Mouse (Mus musculus) CH12.LX (cell line): ENCODE measurements around the gene Kiss1r. TPM values are rescaled to one million over a fixed set of nuclear protein-coding genes. Genes with fewer than 3 reads are reported as not detected.
"Not testable (repeated sequence)": the region's sequence is repeated elsewhere in the genome, so short reads cannot be mapped to it uniquely, and the experiment has no call there.

Experiments used
- DNase-seq: peaks from one replicate; pipeline ENCODE4 v3.0.0-alpha.2; 2013; ENCODE audit errors: extremely low read depth
- H3K27ac ChIP-seq: 2 replicates; pipeline ENCODE4 v1.5.1; 2012; ENCODE audit warnings: low read depth, mild to moderate bottlenecking, control low read depth, moderate library complexity; ENCODE audit not compliant: insufficient read depth
- H3K27me3 ChIP-seq: replicated peaks from 2 replicates; pipeline ENCODE3; 2012; ENCODE audit warnings: inconsistent platforms
- H3K36me3 ChIP-seq, 2 experiments: replicated peaks in 1 of 2; 2 replicates each; pipeline versions ENCODE3 to v1.6.1; 2012; ENCODE audit warnings: inconsistent platforms in 1 of 2, low read length in 1 of 2, mild to moderate bottlenecking in 1 of 2, mixed read lengths in 1 of 2, moderate library complexity in 1 of 2; ENCODE audit not compliant: control insufficient read depth in 1 of 2, insufficient read depth in 1 of 2
- H3K4me1 ChIP-seq, 2 experiments: 2 replicates each; pipeline ENCODE4 v1.6.1; 2012; ENCODE audit warnings: inconsistent platforms in 1 of 2, moderate library complexity in 1 of 2; ENCODE audit not compliant: insufficient read depth in 2 of 2, control insufficient read depth in 1 of 2
- H3K4me2 ChIP-seq: 2 replicates; pipeline ENCODE4 v1.6.1; 2012; ENCODE audit warnings: low read depth, mild to moderate bottlenecking, control low read depth; ENCODE audit not compliant: poor library complexity, insufficient read depth, severe bottlenecking
- H3K4me3 ChIP-seq, 3 experiments: fragments of 150-350 bp in 1 of 3; sonication (generic) in 1 of 3; replicated peaks in 1 of 3; 2 replicates each; pipeline versions ENCODE3 to v1.5.1; 2011 to 2012; ENCODE audit warnings: low read depth in 2 of 3, low read length in 2 of 3, mild to moderate bottlenecking in 2 of 3, moderate library complexity in 2 of 3, control low read depth in 1 of 3, improper control_type of control experiment in 1 of 3, inconsistent platforms in 1 of 3, mixed read lengths in 1 of 3; ENCODE audit not compliant: poor library complexity in 1 of 3
- H3K79me2 ChIP-seq: replicated peaks from 2 replicates; pipeline ENCODE4 v1.6.1; 2012; ENCODE audit warnings: mild to moderate bottlenecking, moderate library complexity; ENCODE audit not compliant: control insufficient read depth, poor library complexity, insufficient read depth, severe bottlenecking; ENCODE audit errors: extremely low read depth
- H3K9ac ChIP-seq: 2 replicates; pipeline ENCODE4 v1.6.1; 2012; ENCODE audit warnings: low read depth, mild to moderate bottlenecking, control low read depth, moderate library complexity; ENCODE audit not compliant: insufficient read depth
- H3K9me3 ChIP-seq: replicated peaks from 2 replicates; pipeline ENCODE3; 2012; ENCODE audit warnings: low read length, inconsistent platforms, mixed read lengths
- CHD1 ChIP-seq: IDR thresholded peaks from 2 replicates; pipeline ENCODE4 v1.6.1; 2012; ENCODE audit warnings: low read depth, low read length, improper control_type of control experiment, inconsistent platforms
- CTCF ChIP-seq, 2 experiments: IDR thresholded peaks in 1 of 2; conservative IDR thresholded peaks in 1 of 2; 2 replicates each; pipeline ENCODE4 v1.5.1; 2011 to 2012; ENCODE audit warnings: low read depth in 2 of 2, low read length in 2 of 2, improper control_type of control experiment in 1 of 2, inconsistent platforms in 1 of 2, mild to moderate bottlenecking in 1 of 2, moderate library complexity in 1 of 2
- GABPA ChIP-seq: IDR thresholded peaks from 2 replicates; pipeline ENCODE4 v1.6.1; 2012; ENCODE audit warnings: low read depth, low read length, improper control_type of control experiment, inconsistent platforms; ENCODE audit not compliant: insufficient replicate concordance
- HCFC1 ChIP-seq: IDR thresholded peaks from 2 replicates; pipeline ENCODE4 v1.6.1; 2012; ENCODE audit warnings: low read depth, mild to moderate bottlenecking, inconsistent platforms, low read length, improper control_type of control experiment
- IRF4 ChIP-seq: IDR thresholded peaks from 2 replicates; pipeline ENCODE4 v1.6.1; 2014; ENCODE audit warnings: low read depth, mild to moderate bottlenecking, inconsistent platforms, low read length, improper control_type of control experiment
- JUN ChIP-seq: IDR thresholded peaks from 2 replicates; pipeline ENCODE4 v1.6.1; 2011; ENCODE audit warnings: low read depth, mild to moderate bottlenecking, low read length, improper control_type of control experiment, moderate library complexity; ENCODE audit not compliant: insufficient read depth
- MAZ ChIP-seq: IDR thresholded peaks from 2 replicates; pipeline ENCODE4 v1.6.1; 2012; ENCODE audit warnings: low read depth, mild to moderate bottlenecking, inconsistent platforms, low read length, improper control_type of control experiment, moderate library complexity
- NRF1 ChIP-seq: IDR thresholded peaks from 2 replicates; pipeline ENCODE4 v1.6.1; 2014; ENCODE audit warnings: low read depth, mild to moderate bottlenecking, inconsistent platforms, low read length, improper control_type of control experiment, moderate library complexity
- POLR2A ChIP-seq: IDR thresholded peaks from 2 replicates; pipeline ENCODE4 v1.6.1; 2011; ENCODE audit warnings: low read depth, mild to moderate bottlenecking, improper control_type of control experiment, low read length
- RAD21 ChIP-seq: IDR thresholded peaks from 2 replicates; pipeline ENCODE4 v1.6.1; 2011; ENCODE audit warnings: low read depth, mild to moderate bottlenecking, low read length, improper control_type of control experiment, moderate library complexity
- SIN3A ChIP-seq: IDR thresholded peaks from 2 replicates; pipeline ENCODE4 v1.6.1; 2012; ENCODE audit warnings: low read length, improper control_type of control experiment, inconsistent platforms
- SMC3 ChIP-seq: IDR thresholded peaks from 2 replicates; pipeline ENCODE4 v1.6.1; 2011; ENCODE audit warnings: low read depth, low read length, improper control_type of control experiment
- TBP ChIP-seq: conservative IDR thresholded peaks from 2 replicates; pipeline ENCODE4 v1.6.1; 2011; ENCODE audit warnings: low read depth, low read length, improper control_type of control experiment
- TCF12 ChIP-seq: IDR thresholded peaks from 2 replicates; pipeline ENCODE4 v1.6.1; 2014; ENCODE audit warnings: low read depth, mild to moderate bottlenecking, inconsistent platforms, low read length, improper control_type of control experiment
- USF2 ChIP-seq: conservative IDR thresholded peaks from 2 replicates; pipeline ENCODE4 v1.6.1; 2011; ENCODE audit warnings: low read depth, low read length, improper control_type of control experiment
- ZC3H11A ChIP-seq: IDR thresholded peaks from 2 replicates; pipeline ENCODE4 v1.6.1; 2012; ENCODE audit warnings: low read depth, mild to moderate bottlenecking, inconsistent platforms, low read length, improper control_type of control experiment
- dilution Hi-C: fragments of 300-500 bp; cut with MboI; formaldehyde crosslinking; loops from 2 replicates; pipeline ENCODE4 v1.14.3; 2020; ENCODE audit warnings: low sequenced_read_pairs; ENCODE audit not compliant: extremely low pct_unique_long_range_greater_than_20kb, extremely low pct_ligation_motif_present
- in situ Hi-C: fragments of 300-500 bp; cut with MboI; formaldehyde crosslinking; loops from 3 replicates; pipeline ENCODE4 v1.14.3; 2019; ENCODE audit warnings: low sequenced_read_pairs, low pct_ligation_motif_present, low pct_unique_long_range_greater_than_20kb, mixed read lengths
- polyA plus RNA-seq: library from polyadenylated mRNA; unstranded; fragments of >175 nt; gene quantifications from 2 replicates; pipeline ENCODE4 v1.2.1, GENCODE M21; 2012; ENCODE audit warnings: low read depth; ENCODE audit not compliant: insufficient read length
- total RNA-seq, 2 experiments: library from RNA; depleted of rRNA; stranded (reverse); fragments of 300-350 nt in 1 of 2; fragments of >200 nt in 1 of 2; gene quantifications; 2 replicates each; pipeline ENCODE4 v1.2.3; 2012 to 2014

Gene Kiss1r
- total and polyA plus RNA-seq, 3 experiments = 0.17 to 0.76 (median 0.24) TPM

DNA sequence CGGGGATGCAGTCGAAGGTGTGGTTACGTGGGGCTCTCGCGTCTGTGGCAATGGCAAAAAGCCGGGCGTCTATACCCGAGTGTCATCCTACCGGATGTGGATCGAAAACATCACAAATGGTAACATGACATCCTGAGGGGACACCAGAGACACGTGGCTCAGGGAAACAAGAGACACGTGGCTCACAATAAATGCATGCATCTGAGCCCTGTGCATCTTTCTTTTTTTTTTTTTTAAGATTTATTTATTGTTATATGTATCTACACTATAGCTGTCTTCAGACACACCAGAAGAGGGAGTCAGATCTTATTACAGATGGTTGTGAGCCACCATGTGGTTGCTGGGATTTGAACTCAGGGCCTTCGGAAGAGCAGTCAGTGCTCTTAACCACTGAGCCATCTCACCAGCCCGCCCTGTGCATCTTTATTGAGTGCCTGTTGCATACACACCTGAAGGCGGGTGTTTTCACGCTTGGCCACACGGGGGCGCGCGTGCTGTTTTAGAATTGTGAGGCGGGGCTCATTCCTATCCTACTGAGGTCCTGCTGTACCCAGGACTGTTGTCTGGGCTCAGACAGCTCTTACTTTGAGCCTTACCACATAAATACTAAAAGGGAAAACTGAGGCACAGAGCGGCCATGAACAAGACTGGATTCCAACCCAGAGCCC lies 24.2 kb upstream of the Kiss1r start:
- TF ChIP-seq SMC3 (peak; percentile 84), TBP (0 out of 2 replicates have a peak, but pooled peaks have one; percentile 64), RAD21 (peak; percentile 77), ZC3H11A (peak; percentile 38; the same call in 1 of the 2 replicates), CTCF (conservative IDR thresholded peaks at IDR 0.05 in 1 of 2, IDR thresholded peaks at IDR 0.05 in 1 of 2; ENCODE audit: low read depth in 2 of 2, low read length in 2 of 2) (peak in 1 of 2 experiments; percentile 85; a peak in 2 of 4 replicates)
- H3K27ac ChIP-seq, H3K9me3 ChIP-seq, dilution Hi-C loops, H3K4me3 ChIP-seq, H3K4me2 ChIP-seq, H3K9ac ChIP-seq, H3K79me2 ChIP-seq: not testable (repeated sequence)
- in situ Hi-C loops = loop anchor here (5.0 kb wide), 1 partner anchor 35 kb away; the partner anchor contains the start of gene Arid3a
- peaks cover 16% of the 10 kb centered on the region for H3K27me3 ChIP-seq
- peaks cover 18 to 36% of the 10 kb centered on the region in 2 experiments for H3K36me3 ChIP-seq
- DNase-seq = peak; percentile 72
- peaks cover 2 to 35% of the 10 kb centered on the region in 2 experiments for H3K4me1 ChIP-seq

DNA sequence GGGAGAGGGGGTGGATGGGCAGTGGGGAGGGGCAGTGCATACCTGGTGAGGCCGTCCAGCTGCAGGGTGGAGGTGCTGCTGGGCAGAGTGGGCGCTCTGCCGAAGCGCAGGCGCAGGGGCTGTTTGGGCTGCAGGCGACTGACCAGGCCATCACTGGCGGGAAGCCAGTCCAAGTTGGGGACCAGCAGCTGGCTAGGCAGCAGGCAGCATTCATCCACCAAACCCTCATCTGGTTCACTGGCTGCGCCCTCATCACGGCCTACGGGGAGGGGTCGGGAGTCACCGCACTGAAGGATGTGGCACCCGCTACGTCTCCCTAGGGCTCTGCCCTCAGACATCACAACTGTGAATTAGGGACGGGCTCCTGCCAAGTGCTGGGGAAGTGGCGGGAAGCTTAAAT lies 20.5 kb upstream of the Kiss1r start:
- H3K27ac ChIP-seq = no peak overlapping the region
- no peak overlapping the region for H3K4me2 ChIP-seq
- H3K9ac ChIP-seq = no peak overlapping the region
- no peaks in the 10 kb centered on the region for H3K9me3 ChIP-seq
- in situ Hi-C loops = no loop called here
- H3K4me1 ChIP-seq = peaks cover 9 to 46% of the 10 kb centered on the region in 2 experiments
- H3K4me3 ChIP-seq = no peak overlapping the region
- H3K27me3 ChIP-seq = peaks cover under 1% of the 10 kb centered on the region
- TF ChIP-seq IRF4 (no peak), HCFC1 (no peak), SIN3A (no peak), USF2 (no peak), ZC3H11A (no peak), GABPA (no peak), CHD1 (no peak), NRF1 (no peak)
- dilution Hi-C loops = no loop called here
- no peaks in the 10 kb centered on the region for H3K79me2 ChIP-seq
- peaks cover 18 to 70% of the 10 kb centered on the region in 2 experiments for H3K36me3 ChIP-seq
- DNase-seq = no peak

DNA sequence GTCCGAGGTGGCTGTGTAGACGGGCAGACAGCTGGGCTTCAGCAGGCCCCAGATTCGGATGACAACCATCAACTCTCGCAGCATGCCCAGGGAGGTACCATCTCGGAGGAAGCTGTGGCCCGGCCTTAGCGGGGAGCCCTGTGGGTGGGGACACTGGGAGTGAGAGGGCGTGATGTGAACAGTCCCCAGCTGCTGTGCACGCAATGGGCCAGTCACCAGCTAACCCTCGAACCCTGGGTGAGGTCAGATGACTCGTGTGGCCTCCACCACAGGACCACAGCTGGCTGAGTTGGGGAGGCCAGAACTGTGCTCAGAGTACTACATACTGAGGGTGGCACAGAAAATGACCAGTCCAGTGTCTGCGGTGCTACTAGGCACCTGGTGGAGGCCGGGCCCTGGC lies 20.0 kb upstream of the Kiss1r start:
- Histone ChIP-seq H3K27me3 (no peaks in the 10 kb centered on the region), H3K9ac (no peak overlapping the region), H3K27ac (no peak overlapping the region), H3K4me1 (peaks cover 9 to 50% of the 10 kb centered on the region in 2 experiments), H3K4me2 (no peak overlapping the region), H3K9me3 (no peaks in the 10 kb centered on the region), H3K36me3 (peaks cover 18 to 74% of the 10 kb centered on the region in 2 experiments), H3K4me3 (no peak overlapping the region), H3K79me2 (no peaks in the 10 kb centered on the region)
- DNase-seq = no peak
- dilution Hi-C loops (no loop called here), in situ Hi-C loops (no loop called here)
- TF ChIP-seq MAZ (no peak), JUN (no peak), POLR2A (no peak), TCF12 (no peak), USF2 (no peak)
